Mouse (Mus musculus): Measurements from ENCODE around the gene Tmem150c.

- TF ChIP-seq CTCF (IDR thresholded peaks at IDR 0.05; ENCODE audit: control insufficient read depth, insufficient read depth, low read length) (no peak), POLR2A (IDR thresholded peaks at IDR 0.05; ENCODE audit: borderline replicate concordance, control insufficient read depth, low read depth, low read length) (no peak)
Observed at GRCm38 (mm10) chr5:100185895-100186294, 26.3 kb upstream of the Tmem150c start.

Measured in bone marrow, adult 2 months (tissue).